Mouse (Mus musculus): ENCODE data around the gene Iqcd. TPM values are rescaled to one million over a fixed set of nuclear protein-coding genes. Genes with fewer than 3 reads are reported as not detected.

Iqcd gene
- polyA plus RNA-seq, 2 experiments, result 1.0 to 2.0 TPM

DNA sequence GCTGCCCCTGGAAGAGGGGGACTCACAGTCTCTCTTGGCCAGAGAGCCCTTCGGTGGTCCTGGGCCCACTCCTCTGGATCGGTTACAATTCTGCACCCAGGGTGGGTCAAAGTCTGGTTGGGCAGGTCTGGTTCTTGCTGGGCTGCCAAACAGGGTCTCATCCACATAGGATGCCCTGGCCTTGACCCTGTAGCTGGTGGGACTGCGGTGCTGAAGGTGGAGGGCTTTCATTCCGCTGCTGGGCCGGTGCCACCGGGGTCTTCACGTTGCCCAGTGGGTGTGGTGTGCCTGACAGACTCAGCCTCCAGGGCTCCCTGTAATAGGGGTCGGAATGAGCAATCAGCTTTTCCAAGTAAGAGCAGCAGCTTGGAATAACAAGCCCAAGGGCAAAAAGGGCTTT, 22.6 kb downstream of the Iqcd start:
- H3K27me3 ChIP-seq (ENCODE audit: control insufficient read depth, insufficient read depth, low read length), result no peaks in the 10 kb centered on the region
- H3K4me1 ChIP-seq (replicated peaks; ENCODE audit: control insufficient read depth in 2 of 2, insufficient read depth in 2 of 2, low read length in 1 of 2), result peaks cover 3 to 10% of the 10 kb centered on the region in 2 experiments
- peak overlapping the region; percentile 65 for H3K9ac ChIP-seq (replicated peaks)
- H3K4me2 ChIP-seq (ENCODE audit: low read depth), result peak overlapping the region; percentile 96
- H3K36me3 ChIP-seq (replicated peaks; ENCODE audit: control insufficient read depth, insufficient read depth, low read depth), result no peaks in the 10 kb centered on the region
- TF ChIP-seq CTCF (IDR thresholded peaks at IDR 0.05; ENCODE audit: low read depth), result no peak
- no peak for TF ChIP-seq EP300 (IDR thresholded peaks at IDR 0.05; ENCODE audit: low read depth)
- DNase-seq (ENCODE audit: low read depth in 3 of 3, low spot score in 3 of 3), result no peak
- H3K9me3 ChIP-seq (ENCODE audit: control insufficient read depth, low read length), result no peaks in the 10 kb centered on the region
- no peak for ATAC-seq (ENCODE audit: insufficient read depth)
- 60% methylated on average over 8 of the region's 8 CpGs for WGBS (ENCODE audit: insufficient replicate concordance)
- H3K27ac ChIP-seq, result no peak overlapping the region
- peak overlapping the region; percentile 78 to 84 for H3K4me3 ChIP-seq (ENCODE audit: insufficient read depth in 1 of 2, low read depth in 2 of 2, low read length in 2 of 2)

DNA sequence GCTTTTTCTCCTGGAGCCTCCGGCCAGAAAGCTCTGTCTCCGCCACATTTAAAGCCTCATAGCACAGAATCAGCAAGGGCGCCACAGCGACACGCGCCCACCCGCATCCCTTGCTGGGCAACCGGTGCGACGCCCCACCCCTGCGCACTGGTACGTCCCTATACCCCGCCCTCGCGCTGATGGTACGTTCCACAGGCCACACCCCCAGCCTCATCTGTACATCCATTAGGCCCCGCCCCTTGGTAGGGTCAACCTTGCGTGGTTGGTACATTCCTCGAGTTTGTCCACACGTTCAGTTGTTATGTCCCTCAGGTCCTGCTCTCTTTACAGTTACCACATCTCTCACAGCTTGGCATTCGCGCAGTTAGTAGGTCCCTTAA, 23.6 kb downstream of the Iqcd start, which contains the start of the genes Rita1 and Ddx54:
Gene Rita1 (minus strand): TSS at position 148 of the 380 bp plus-strand sequence.
Gene Ddx54 (plus strand): TSS at position 298 of the 380 bp plus-strand sequence.
- no peaks in the 10 kb centered on the region for H3K36me3 ChIP-seq (replicated peaks; ENCODE audit: control insufficient read depth, insufficient read depth, low read depth)
- H3K27ac ChIP-seq, result peak within 1 kb of the TSS; percentile 53
- peak within 1 kb of the TSS; percentile 65 for H3K9ac ChIP-seq (replicated peaks)
- DNase-seq (ENCODE audit: low read depth in 3 of 3, low spot score in 3 of 3), result peak in 2 of 3 experiments; percentile 86 to 91
- H3K27me3 ChIP-seq (ENCODE audit: control insufficient read depth, insufficient read depth, low read length), result no peaks in the 10 kb centered on the region
- under 1% methylated on average over 22 of the region's 22 CpGs for WGBS (ENCODE audit: insufficient replicate concordance)
- no peaks in the 10 kb centered on the region for H3K9me3 ChIP-seq (ENCODE audit: control insufficient read depth, low read length)
- TF ChIP-seq EP300 (IDR thresholded peaks at IDR 0.05; ENCODE audit: low read depth) (peak; percentile 50), CTCF (IDR thresholded peaks at IDR 0.05; ENCODE audit: low read depth) (no peak)
- H3K4me2 ChIP-seq (ENCODE audit: low read depth), result peak within 1 kb of the TSS; percentile 96
- peak within 1 kb of the TSS; percentile 78 to 84 for H3K4me3 ChIP-seq (ENCODE audit: insufficient read depth in 1 of 2, low read depth in 2 of 2, low read length in 2 of 2)
- H3K4me1 ChIP-seq (replicated peaks; ENCODE audit: control insufficient read depth in 2 of 2, insufficient read depth in 2 of 2, low read length in 1 of 2), result peaks cover 3 to 10% of the 10 kb centered on the region in 2 experiments
- ATAC-seq (ENCODE audit: insufficient read depth), result peak; percentile 78

GRCm38 (mm10) chr5:120612822-120613604, 24.2 kb downstream of the Iqcd start:
- TF ChIP-seq EP300 (IDR thresholded peaks at IDR 0.05; ENCODE audit: low read depth), result no peak
- no peak for TF ChIP-seq CTCF (IDR thresholded peaks at IDR 0.05; ENCODE audit: low read depth)
- H3K4me3 ChIP-seq (ENCODE audit: insufficient read depth in 1 of 2, low read depth in 2 of 2, low read length in 2 of 2), result peak overlapping the region; percentile 78 to 84
- H3K36me3 ChIP-seq (replicated peaks; ENCODE audit: control insufficient read depth, insufficient read depth, low read depth), result no peaks in the 10 kb centered on the region
- H3K4me1 ChIP-seq (replicated peaks; ENCODE audit: control insufficient read depth in 2 of 2, insufficient read depth in 2 of 2, low read length in 1 of 2), result peaks cover 3 to 10% of the 10 kb centered on the region in 2 experiments
- peak overlapping the region; percentile 96 for H3K4me2 ChIP-seq (ENCODE audit: low read depth)
- no peaks in the 10 kb centered on the region for H3K27me3 ChIP-seq (ENCODE audit: control insufficient read depth, insufficient read depth, low read length)
- peak overlapping the region; percentile 62 for H3K9ac ChIP-seq (replicated peaks)
- peak overlapping the region; percentile 53 for H3K27ac ChIP-seq
- ATAC-seq (ENCODE audit: insufficient read depth) (peak; percentile 91), DNase-seq (ENCODE audit: low read depth in 3 of 3, low spot score in 3 of 3) (peak; percentile 100)
- under 1% methylated on average over 69 of the region's 69 CpGs for WGBS (ENCODE audit: insufficient replicate concordance)
- no peaks in the 10 kb centered on the region for H3K9me3 ChIP-seq (ENCODE audit: control insufficient read depth, low read length)

GRCm38 (mm10) chr5:120615903-120616302, 27.1 kb downstream of the Iqcd start:
- ATAC-seq (ENCODE audit: insufficient read depth) (no peak), DNase-seq (ENCODE audit: low read depth in 3 of 3, low spot score in 3 of 3) (no peak)
- H3K27me3 ChIP-seq (ENCODE audit: control insufficient read depth, insufficient read depth, low read length), result no peaks in the 10 kb centered on the region

GRCm38 (mm10) chr5:120618778-120619177, 30.0 kb downstream of the Iqcd start:
- Histone ChIP-seq H3K9ac (replicated peaks) (no peak overlapping the region), H3K9me3 (ENCODE audit: control insufficient read depth, low read length) (no peaks in the 10 kb centered on the region), H3K4me1 (replicated peaks; ENCODE audit: control insufficient read depth in 2 of 2, insufficient read depth in 2 of 2, low read length in 1 of 2) (peaks cover 2% of the 10 kb centered on the region in 2 experiments; a peak in 3 of 4 replicates), H3K4me3 (ENCODE audit: insufficient read depth in 1 of 2, low read depth in 2 of 2, low read length in 2 of 2) (no peak overlapping the region), H3K4me2 (ENCODE audit: low read depth) (no peak overlapping the region), H3K36me3 (replicated peaks; ENCODE audit: control insufficient read depth, insufficient read depth, low read depth) (peaks cover 26% of the 10 kb centered on the region), H3K27ac (no peak overlapping the region), H3K27me3 (ENCODE audit: control insufficient read depth, insufficient read depth, low read length) (no peaks in the 10 kb centered on the region)
- WGBS (ENCODE audit: insufficient replicate concordance), result 81% methylated on average over 12 of the region's 12 CpGs
- ATAC-seq (ENCODE audit: insufficient read depth), result no peak
- DNase-seq (ENCODE audit: low read depth in 3 of 3, low spot score in 3 of 3), result no peak
- TF ChIP-seq EP300 (IDR thresholded peaks at IDR 0.05; ENCODE audit: low read depth) (no peak), CTCF (IDR thresholded peaks at IDR 0.05; ENCODE audit: low read depth) (no peak)

More at GRCm38 (mm10) chr5:120615903-120616302, 27.1 kb downstream of the Iqcd start:
- Histone ChIP-seq H3K4me1 (replicated peaks; ENCODE audit: control insufficient read depth in 2 of 2, insufficient read depth in 2 of 2, low read length in 1 of 2) (peaks cover 3 to 10% of the 10 kb centered on the region in 2 experiments), H3K4me2 (ENCODE audit: low read depth) (no peak overlapping the region), H3K9ac (replicated peaks) (no peak overlapping the region), H3K36me3 (replicated peaks; ENCODE audit: control insufficient read depth, insufficient read depth, low read depth) (peaks cover 13% of the 10 kb centered on the region), H3K27ac (no peak overlapping the region), H3K9me3 (ENCODE audit: control insufficient read depth, low read length) (no peaks in the 10 kb centered on the region), H3K4me3 (ENCODE audit: insufficient read depth in 1 of 2, low read depth in 2 of 2, low read length in 2 of 2) (no peak overlapping the region)
- no peak for TF ChIP-seq EP300 (IDR thresholded peaks at IDR 0.05; ENCODE audit: low read depth)
- peak; percentile 75 for TF ChIP-seq CTCF (IDR thresholded peaks at IDR 0.05; ENCODE audit: low read depth)
- 79% methylated on average over 4 of the region's 4 CpGs for WGBS (ENCODE audit: insufficient replicate concordance)

All from liver, embryonic 14.5 days (tissue).